Mouse (Mus musculus): ENCODE data around the gene Slc24a5.
A peak's percentile ranks its signal among the peaks of the same experiment; 100 is the strongest.

Gene Slc24a5

GRCm38 (mm10) chr2:125119381-125120110, 51.6 kb downstream of the Slc24a5 start:
- DNase-seq (ENCODE audit: low spot score): no peak

DNA sequence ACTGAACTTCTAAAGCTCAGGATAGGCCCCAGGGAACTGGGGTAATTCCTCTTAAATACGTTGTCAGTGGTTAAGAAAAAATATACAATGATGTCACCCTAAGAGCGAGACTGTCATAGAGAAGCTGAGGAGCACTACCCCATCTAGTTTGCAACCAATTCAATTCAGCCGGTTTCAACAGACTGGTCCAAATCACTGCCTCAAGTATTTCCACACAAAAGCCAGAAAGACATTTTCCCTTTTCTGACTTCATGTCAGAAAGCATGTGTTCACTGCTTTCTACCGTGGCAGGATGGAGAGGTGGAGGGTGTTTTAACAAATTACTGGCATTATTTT, 54.3 kb downstream of the Slc24a5 start:
- DNase-seq (ENCODE audit: low spot score): no peak

DNA sequence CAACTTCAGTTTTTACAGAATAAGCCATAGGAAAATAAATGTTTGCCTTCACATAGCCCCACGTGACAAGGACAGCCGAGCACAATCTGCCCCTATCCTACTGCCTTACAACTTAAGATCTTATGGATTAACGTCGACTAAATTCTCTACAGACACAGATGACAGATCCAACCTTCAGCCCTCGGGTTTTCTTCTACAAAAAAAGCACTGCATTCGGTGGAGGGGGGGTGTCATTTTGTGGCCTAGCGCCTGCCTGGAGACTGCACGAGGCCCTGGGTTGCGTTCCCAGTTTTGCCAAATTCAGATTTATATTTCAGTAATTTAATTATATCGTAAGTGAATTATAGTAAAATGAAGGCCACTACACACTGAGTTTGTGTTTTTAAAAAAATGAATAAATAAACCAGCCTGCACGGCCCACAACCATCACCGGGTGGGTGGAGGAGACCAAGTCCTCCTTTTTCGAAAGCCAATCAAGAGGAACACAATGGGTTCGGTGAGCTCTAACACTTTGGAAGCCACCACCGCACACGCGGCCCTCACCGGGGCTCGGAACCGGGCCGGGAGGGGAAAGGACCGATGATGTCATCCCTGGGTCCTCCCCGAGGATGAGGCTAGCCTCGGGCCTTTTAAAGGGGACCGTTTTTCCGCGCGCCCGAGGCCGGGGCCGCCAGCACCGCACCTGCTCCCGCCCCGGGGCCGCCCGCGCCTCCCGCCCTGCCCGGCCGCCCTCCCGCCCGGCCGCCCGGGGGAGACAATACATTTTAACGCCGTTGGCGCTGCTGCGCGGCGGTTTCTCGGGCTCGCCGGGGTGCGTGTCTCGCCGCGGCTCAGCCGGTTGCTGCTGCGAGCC, 54.9 kb downstream of the Slc24a5 start:
- DNase-seq (ENCODE audit: low spot score): peak; percentile 34

GRCm38 (mm10) chr2:125123477-125123852, 55.5 kb downstream of the Slc24a5 start, which contains the start of gene Myef2:
Myef2 (minus strand) TSS chr2:125123661.
- DNase-seq (ENCODE audit: low spot score): peak; percentile 81

GRCm38 (mm10) chr2:125125824-125126223, 57.9 kb downstream of the Slc24a5 start:
- DNase-seq (ENCODE audit: low spot score): no peak

- DNase-seq (ENCODE audit: low spot score): no peak
These were observed 58.9 kb downstream of the Slc24a5 start for GRCm38 (mm10) chr2:125126792-125127191.

DNA sequence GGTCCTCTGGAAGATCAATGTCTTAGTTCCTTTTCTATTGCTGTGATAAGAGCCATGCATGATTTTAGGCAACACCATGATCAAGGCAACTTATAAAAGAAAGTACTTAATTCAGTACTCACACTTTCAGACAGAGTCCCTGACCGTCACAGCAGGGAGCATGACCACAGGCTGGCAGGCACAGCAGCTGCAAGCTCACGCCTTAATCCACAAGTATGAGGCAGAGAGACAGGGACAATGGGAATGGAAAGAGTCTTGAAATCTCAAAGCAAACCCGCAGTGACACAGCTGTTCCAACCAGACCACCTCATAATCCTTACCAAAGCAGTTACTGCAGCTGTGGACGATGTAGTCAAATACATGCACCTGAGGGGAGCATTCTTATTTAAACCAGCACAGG, 66.2 kb downstream of the Slc24a5 start:
- DNase-seq (ENCODE audit: low spot score): no peak

DNA sequence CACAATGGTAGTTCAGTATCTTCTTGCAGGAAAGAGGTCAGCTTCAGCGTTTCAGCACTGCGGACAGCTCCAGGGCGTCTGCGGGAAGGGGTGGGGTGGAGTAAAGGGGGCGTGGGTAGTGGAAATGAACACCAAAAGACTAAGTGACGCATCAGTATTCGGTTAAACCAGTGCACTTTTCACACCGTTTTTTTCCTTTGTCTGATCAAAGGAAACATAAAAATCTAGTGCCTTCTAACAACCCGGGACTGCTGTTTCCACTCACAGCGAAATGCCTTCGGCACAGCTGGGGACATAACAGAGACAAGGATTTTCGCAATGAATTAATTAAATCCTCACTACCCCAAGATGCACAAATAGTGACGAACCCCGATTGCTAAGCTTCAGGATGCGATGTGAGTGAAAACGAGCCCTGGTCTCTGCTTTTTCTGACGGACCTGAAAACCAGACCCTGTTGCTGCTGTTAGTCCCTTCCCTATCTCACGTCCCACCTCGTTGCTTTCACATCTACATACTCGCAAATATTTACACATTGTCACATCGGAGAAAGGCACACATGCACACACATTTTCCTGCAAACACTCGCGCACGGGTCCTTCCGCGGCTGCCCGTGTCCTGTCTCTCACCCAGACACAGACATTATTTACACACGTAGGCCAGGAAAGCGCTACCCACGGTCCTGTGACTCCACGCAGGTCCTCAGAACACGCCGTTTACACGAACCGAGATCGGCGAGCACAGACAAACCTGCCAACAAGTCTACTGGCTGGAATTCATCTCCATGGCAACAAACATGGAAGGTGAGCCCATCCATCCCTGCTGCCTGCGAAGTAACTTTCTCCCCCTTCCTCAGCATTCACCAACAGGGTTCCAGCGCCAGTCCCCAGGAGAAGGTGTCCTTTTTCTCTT, 68.2 kb downstream of the Slc24a5 start, which contains the start of gene Ctxn2:
TSS of gene Ctxn2 (plus strand) at position 790 of the 909 bp plus-strand sequence.
- DNase-seq (ENCODE audit: low spot score): peak; percentile 78

DNA sequence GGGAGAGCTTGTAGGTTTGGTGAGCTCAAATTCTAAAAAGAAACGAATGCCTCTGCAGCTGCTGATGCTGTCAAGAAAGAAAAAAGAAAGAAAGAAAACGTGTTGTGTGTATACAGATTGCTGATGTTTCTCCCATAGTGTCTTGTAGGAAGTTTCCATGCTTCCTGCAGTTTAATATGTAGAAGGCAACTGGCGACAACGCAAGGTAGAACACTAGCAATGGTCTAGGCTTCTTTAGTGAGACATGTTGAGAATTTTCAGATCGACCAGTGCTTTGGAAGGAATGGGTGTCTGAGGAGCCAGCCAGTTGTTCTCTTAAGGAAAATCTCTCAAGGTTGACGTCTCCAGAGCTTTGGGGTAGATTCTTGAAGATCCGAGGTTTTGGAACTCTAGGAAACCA, 68.9 kb downstream of the Slc24a5 start:
- DNase-seq (ENCODE audit: low spot score): no peak

Data from yolk sac, embryonic 10.5 days (tissue).